Mouse (Mus musculus): ENCODE measurements around the gene Abhd15. TPM values are rescaled to one million over a fixed set of nuclear protein-coding genes. Genes with fewer than 3 reads are reported as not detected.

The Abhd15 gene
- total RNA-seq (2021): under 1 TPM; 0.70 to 0.81 TPM
- long read RNA-seq, experiment 1, partial matches to known transcripts: 0 of 4 reads
- long read RNA-seq, experiment 1, other reads (novel, unspliced or antisense): 3 of 4 reads
- long read RNA-seq, experiment 2, partial matches to known transcripts: 0 of 7 reads
- long read RNA-seq, experiment 2, other reads (novel, unspliced or antisense): 6 of 7 reads

GRCm38 (mm10) chr11:77514832-77515636, at the start of gene Abhd15:
TSS of gene Abhd15 (plus strand) at chr11:77515121.
- DNase-seq: peak; percentile 74

GRCm38 (mm10) chr11:77466544-77466943, 48.4 kb upstream of the Abhd15 start:
- no peak for DNase-seq

GRCm38 (mm10) chr11:77467157-77467556, 47.8 kb upstream of the Abhd15 start:
- peak; percentile 75 for DNase-seq

- DNase-seq: peak; percentile 83
These were observed 47.1 kb upstream of the Abhd15 start for GRCm38 (mm10) chr11:77467784-77468183.

- DNase-seq: no peak
These were observed 46.5 kb upstream of the Abhd15 start for GRCm38 (mm10) chr11:77468397-77468796.

GRCm38 (mm10) chr11:77471407-77471806, 43.5 kb upstream of the Abhd15 start:
- DNase-seq: no peak

- no peak for DNase-seq
These were observed 42.1 kb upstream of the Abhd15 start for GRCm38 (mm10) chr11:77472775-77473174.

GRCm38 (mm10) chr11:77476216-77476615, 38.7 kb upstream of the Abhd15 start:
- no peak for DNase-seq

GRCm38 (mm10) chr11:77476895-77477294, 38.0 kb upstream of the Abhd15 start:
- no peak for DNase-seq

- DNase-seq: peak; percentile 3
These were observed 31.9 kb upstream of the Abhd15 start for GRCm38 (mm10) chr11:77483043-77483442.

GRCm38 (mm10) chr11:77483510-77484255, 31.2 kb upstream of the Abhd15 start:
- DNase-seq: no peak

GRCm38 (mm10) chr11:77485229-77485628, 29.7 kb upstream of the Abhd15 start:
- no peak for DNase-seq

- no peak for DNase-seq
These were observed 28.1 kb upstream of the Abhd15 start for GRCm38 (mm10) chr11:77486798-77487197.

GRCm38 (mm10) chr11:77488771-77489581, 25.9 kb upstream of the Abhd15 start:
- DNase-seq: no peak

GRCm38 (mm10) chr11:77489591-77490235, 25.2 kb upstream of the Abhd15 start, which contains the start of gene Ankrd13b:
TSS of gene Ankrd13b (minus strand) at chr11:77489678.
- peak; percentile 74 for DNase-seq

- DNase-seq: no peak
These were observed 24.5 kb upstream of the Abhd15 start for GRCm38 (mm10) chr11:77490451-77490850.

GRCm38 (mm10) chr11:77491123-77491501, 23.8 kb upstream of the Abhd15 start:
- DNase-seq: peak; percentile 92

GRCm38 (mm10) chr11:77491502-77492291, 23.2 kb upstream of the Abhd15 start:
- peak; percentile 71 for DNase-seq

GRCm38 (mm10) chr11:77492311-77492871, 22.5 kb upstream of the Abhd15 start:
- DNase-seq: no peak

GRCm38 (mm10) chr11:77492911-77493332, 22.0 kb upstream of the Abhd15 start:
- peak; percentile 93 for DNase-seq
